Mouse (Mus musculus): ENCODE data around the gene Med31. TPM values are rescaled to one million over a fixed set of nuclear protein-coding genes. Genes with fewer than 3 reads are reported as not detected.

Gene Med31
- polyA plus RNA-seq, 1 experiment from 2014 or later = 23.9 TPM

GRCm38 (mm10) chr11:72169871-72170270, 45.5 kb downstream of the Med31 start:
- H3K27ac ChIP-seq (ENCODE audit: low read depth, low read length) = no peak overlapping the region
- TF ChIP-seq CTCF (IDR thresholded peaks at IDR 0.05; ENCODE audit: low read depth) = no peak
- no peaks in the 10 kb centered on the region for H3K9me3 ChIP-seq (ENCODE audit: control insufficient read depth)
- ATAC-seq = no peak
- WGBS = 79% methylated on average over 4 of the region's 4 CpGs
- H3K9ac ChIP-seq (ENCODE audit: low read depth, low read length) = no peak overlapping the region
- H3K4me2 ChIP-seq (replicated peaks; ENCODE audit: low read depth) = no peak overlapping the region
- H3K4me3 ChIP-seq (ENCODE audit: low read depth, low read length) = no peak overlapping the region
- H3K27me3 ChIP-seq (replicated peaks; ENCODE audit: control insufficient read depth, insufficient read depth, low read length) = no peaks in the 10 kb centered on the region
- peaks cover 25% of the 10 kb centered on the region for H3K36me3 ChIP-seq (ENCODE audit: control insufficient read depth, insufficient read depth)
- H3K4me1 ChIP-seq (replicated peaks; ENCODE audit: control insufficient read depth, insufficient read depth, low read length) = no peaks in the 10 kb centered on the region

- H3K4me1 ChIP-seq (replicated peaks; ENCODE audit: control insufficient read depth, insufficient read depth, low read length) = no peaks in the 10 kb centered on the region
- no peak overlapping the region for H3K9ac ChIP-seq (ENCODE audit: low read depth, low read length)
- TF ChIP-seq CTCF (IDR thresholded peaks at IDR 0.05; ENCODE audit: low read depth) = no peak
- no peak overlapping the region for H3K4me3 ChIP-seq (ENCODE audit: low read depth, low read length)
- no peak for ATAC-seq
- H3K27ac ChIP-seq (ENCODE audit: low read depth, low read length) = no peak overlapping the region
- 87% methylated on average over 2 of the region's 2 CpGs for WGBS
- H3K4me2 ChIP-seq (replicated peaks; ENCODE audit: low read depth) = no peak overlapping the region
- no peaks in the 10 kb centered on the region for H3K9me3 ChIP-seq (ENCODE audit: control insufficient read depth)
- H3K36me3 ChIP-seq (ENCODE audit: control insufficient read depth, insufficient read depth) = peaks cover 28% of the 10 kb centered on the region; the same call in 1 of the 2 replicates
- H3K27me3 ChIP-seq (replicated peaks; ENCODE audit: control insufficient read depth, insufficient read depth, low read length) = no peaks in the 10 kb centered on the region
Observed at GRCm38 (mm10) chr11:72163198-72163597, 52.2 kb downstream of the Med31 start.

Other genes with a start within 250 kb of the Med31 start
- 0.10 and 0.17 TPM in 2 replicates for gene Aipl1, start 178.1 kb downstream of the Med31 start, polyA plus RNA-seq (2015; fragmentation: Nextera tagmentation; extraction: Ambion mirVana)
- 14.0 and 17.4 TPM in 2 replicates for gene Pimreg, start 173.6 kb downstream of the Med31 start, polyA plus RNA-seq (2015; fragmentation: Nextera tagmentation; extraction: Ambion mirVana)
- 0.68 and 0.86 TPM in 2 replicates for gene Pitpnm3, start 79.8 kb downstream of the Med31 start, polyA plus RNA-seq (2015; fragmentation: Nextera tagmentation; extraction: Ambion mirVana)
- not detected in 2 replicates for gene Gm43951, start 8.8 kb downstream of the Med31 start, polyA plus RNA-seq (2015; fragmentation: Nextera tagmentation; extraction: Ambion mirVana)
- gene 4933427D14Rik, start 8.1 kb downstream of the Med31 start, polyA plus RNA-seq (2015; fragmentation: Nextera tagmentation; extraction: Ambion mirVana) = 4.3 and 4.8 TPM in 2 replicates
- gene Txndc17, start 8.0 kb downstream of the Med31 start, polyA plus RNA-seq (2015; fragmentation: Nextera tagmentation; extraction: Ambion mirVana) = 642 and 665 TPM in 2 replicates
- 0.17 and 0.22 TPM in 2 replicates for gene Slc13a5, start 51.6 kb upstream of the Med31 start, polyA plus RNA-seq (2015; fragmentation: Nextera tagmentation; extraction: Ambion mirVana)
- 56.1 and 59.9 TPM in 2 replicates for gene Xaf1, start 86.0 kb upstream of the Med31 start, polyA plus RNA-seq (2015; fragmentation: Nextera tagmentation; extraction: Ambion mirVana)
- gene Fbxo39, start 98.9 kb upstream of the Med31 start, polyA plus RNA-seq (2015; fragmentation: Nextera tagmentation; extraction: Ambion mirVana) = not detected in 2 replicates
- gene Tekt1, start 146.8 kb upstream of the Med31 start, polyA plus RNA-seq (2015; fragmentation: Nextera tagmentation; extraction: Ambion mirVana) = 0.08 TPM in 1 of 2 replicates, not detected in the other
- 7.8 and 8.1 TPM in 2 replicates for gene Smtnl2, start 196.1 kb upstream of the Med31 start, polyA plus RNA-seq (2015; fragmentation: Nextera tagmentation; extraction: Ambion mirVana)
- 8.1 and 8.6 TPM in 2 replicates for gene Ggt6, start 219.9 kb upstream of the Med31 start, polyA plus RNA-seq (2015; fragmentation: Nextera tagmentation; extraction: Ambion mirVana)
- gene Mybbp1a, start 225.8 kb upstream of the Med31 start, polyA plus RNA-seq (2015; fragmentation: Nextera tagmentation; extraction: Ambion mirVana) = 37.3 and 40.7 TPM in 2 replicates

Measured in intestine, postnatal 0 days (tissue).